Mouse (Mus musculus) midbrain, embryonic 12.5 days (tissue): ENCODE results near the gene Vmn2r30. TPM values are rescaled to one million over a fixed set of nuclear protein-coding genes. Genes with fewer than 3 reads are reported as not detected.
"Not testable (repeated sequence)": the region's sequence is repeated elsewhere in the genome, so short reads cannot be mapped to it uniquely, and the experiment has no call there.

Source experiments
- ATAC-seq: fragments of 200-750 bp; cut with Nextera tagmentation; 2 replicates; pipeline ENCODE4 v1.8.0; 2017; ENCODE audit warnings: low read depth, moderate TSS enrichment, moderate library complexity; ENCODE audit not compliant: low FRiP score
- H3K27ac ChIP-seq: fragments of 300-500 bp; sonication (generic); replicated peaks from 2 replicates; pipeline ENCODE4 v1.5.1; 2016; ENCODE audit warnings: mild to moderate bottlenecking
- H3K27me3 ChIP-seq: fragments of 300-500 bp; sonication (generic); 2 replicates; pipeline ENCODE4 v1.6.1; 2016; ENCODE audit warnings: mild to moderate bottlenecking
- H3K36me3 ChIP-seq: fragments of 300-500 bp; sonication (generic); 2 replicates; pipeline ENCODE4 v1.6.1; 2016
- H3K4me1 ChIP-seq: fragments of 300-500 bp; sonication (generic); 2 replicates; pipeline ENCODE4 v1.6.1; 2016
- H3K4me2 ChIP-seq: fragments of 300-500 bp; sonication (generic); replicated peaks from 2 replicates; pipeline ENCODE4 v1.6.1; 2016; ENCODE audit warnings: mild to moderate bottlenecking, moderate library complexity
- H3K4me3 ChIP-seq: fragments of 300-500 bp; sonication (generic); 2 replicates; pipeline ENCODE4 v1.5.1; 2016; ENCODE audit warnings: mild to moderate bottlenecking
- H3K9ac ChIP-seq: fragments of 300-500 bp; sonication (generic); replicated peaks from 2 replicates; pipeline ENCODE4 v1.6.1; 2016; ENCODE audit warnings: mild to moderate bottlenecking, moderate library complexity
- H3K9me3 ChIP-seq: fragments of 300-500 bp; sonication (generic); 2 replicates; pipeline ENCODE4 v1.6.1; 2016; ENCODE audit warnings: mild to moderate bottlenecking
- WGBS: fragments of 180-500 bp; shearing (Covaris S2); methylation state at CpG from one replicate; pipeline ENCODE4 v1.1.7; 2016; 5-methylcytosine and 5-hydroxymethylcytosine counted together
- microRNA-seq: library from miRNA; unstranded; fragments of <30 nt; microRNA quantifications from one replicate; pipeline ENCODE4, GENCODE M21; 2017
- polyA plus RNA-seq: library from polyadenylated mRNA; unstranded; fragments of >200 nt; fragmentation: Nextera tagmentation; extraction: Ambion mirVana; gene quantifications from 2 replicates; pipeline ENCODE4 v1.2.1, GENCODE M21; 2016

The Vmn2r30 gene
- not detected in 2 replicates for polyA plus RNA-seq

DNA sequence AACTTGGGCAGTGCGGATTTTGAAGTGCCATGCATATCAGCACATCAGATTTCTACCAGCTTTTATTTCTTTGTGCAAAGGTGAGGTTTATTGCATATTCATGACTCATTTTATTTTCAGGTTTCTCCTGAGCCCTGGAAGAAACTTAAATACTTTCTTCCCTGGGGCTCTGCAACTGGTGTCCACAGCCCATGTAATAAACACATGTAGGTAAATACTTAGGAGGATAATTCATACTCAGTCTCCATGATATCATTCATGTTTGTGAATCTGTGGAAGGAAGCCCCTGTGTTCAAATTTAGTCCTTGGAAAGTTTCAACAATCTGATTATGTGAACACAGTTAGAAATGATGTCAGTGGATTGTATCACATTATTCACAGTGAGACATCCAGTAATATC is at the start of gene Vmn2r30:
Gene Vmn2r30 (minus strand): TSS at position 101 of the 400 bp plus-strand sequence.
- ATAC-seq, H3K27ac ChIP-seq, H3K36me3 ChIP-seq, H3K27me3 ChIP-seq, H3K9ac ChIP-seq, H3K4me1 ChIP-seq, H3K9me3 ChIP-seq, H3K4me3 ChIP-seq, H3K4me2 ChIP-seq: not testable (repeated sequence)
- no CpG with 5 or more reads among the region's 1 CpGs for WGBS

- not testable (repeated sequence) for H3K36me3 ChIP-seq, H3K9ac ChIP-seq, H3K27ac ChIP-seq, ATAC-seq, H3K4me1 ChIP-seq, H3K9me3 ChIP-seq, H3K4me3 ChIP-seq, H3K4me2 ChIP-seq, H3K27me3 ChIP-seq
- WGBS, result 46% methylated on average over 12 of the region's 12 CpGs
Observed at GRCm38 (mm10) chr7:7374431-7374830, 37.0 kb upstream of the Vmn2r30 start, which contains the start of gene Gm45783. Gene Gm45783, minus strand, starts transcription at chr7:7374573.

GRCm38 (mm10) chr7:7295595-7295994 is 41.8 kb downstream of the Vmn2r30 start:
- no peak overlapping the region for H3K9ac ChIP-seq
- H3K4me3 ChIP-seq, result no peak overlapping the region
- no peak overlapping the region for H3K4me2 ChIP-seq
- no peaks in the 10 kb centered on the region; the same call in 1 of the 2 replicates for H3K4me1 ChIP-seq
- no peak for ATAC-seq
- 84% methylated on average over 16 of the region's 16 CpGs for whole genome bisulfite sequencing
- peaks cover 55% of the 10 kb centered on the region for H3K36me3 ChIP-seq
- no peaks in the 10 kb centered on the region for H3K9me3 ChIP-seq
- no peak overlapping the region for H3K27ac ChIP-seq
- no peaks in the 10 kb centered on the region for H3K27me3 ChIP-seq

GRCm38 (mm10) chr7:7281383-7281782 is 56.0 kb downstream of the Vmn2r30 start:
- no peak overlapping the region for H3K27ac ChIP-seq

DNA sequence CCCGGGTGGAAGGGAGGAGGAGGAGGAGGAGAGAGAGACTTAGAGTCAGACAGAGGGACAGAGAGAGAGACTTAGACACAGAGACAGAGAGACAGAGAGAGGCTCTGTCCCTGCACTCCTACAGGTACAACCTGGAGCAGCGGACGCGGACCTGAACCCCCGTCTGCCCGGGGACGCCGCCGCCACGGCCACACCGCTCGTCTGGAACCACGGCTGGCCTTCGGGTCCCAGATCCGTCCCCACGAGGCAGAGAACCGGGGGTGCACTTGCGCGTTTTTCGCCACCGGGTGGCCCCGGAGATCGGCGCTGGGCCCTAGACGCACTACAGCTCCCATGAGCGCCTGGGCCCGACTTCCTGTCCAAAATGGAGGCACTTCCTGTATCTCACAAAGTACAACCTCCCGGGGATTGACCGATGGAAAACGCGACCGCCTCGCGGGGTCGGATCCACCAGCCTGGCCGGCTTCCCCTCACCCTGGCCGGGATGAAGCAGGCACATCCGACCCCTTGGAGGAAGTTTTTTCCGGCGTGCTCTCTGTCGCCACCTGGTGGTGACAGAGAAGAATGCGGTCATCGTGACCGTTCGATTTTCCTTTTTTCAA is 59.3 kb downstream of the Vmn2r30 start, which contains the start of gene Gm45844:
Gene Gm45844 (minus strand): TSS at position 324 of the 602 bp plus-strand sequence.
- H3K9me3 ChIP-seq, H3K36me3 ChIP-seq, H3K4me1 ChIP-seq, H3K27me3 ChIP-seq, H3K9ac ChIP-seq: not testable (repeated sequence)
- ATAC-seq, result peak; percentile 99
- peak within 1 kb of the TSS; percentile 21 for H3K4me2 ChIP-seq
- 39% methylated on average over 45 of the region's 45 CpGs for WGBS
- peak within 1 kb of the TSS; percentile 35; the same call in 1 of the 2 replicates for H3K27ac ChIP-seq
- H3K4me3 ChIP-seq, result peak within 1 kb of the TSS; percentile 19

More at GRCm38 (mm10) chr7:7281383-7281782, 56.0 kb downstream of the Vmn2r30 start:
- no peak for ATAC-seq
- Histone ChIP-seq H3K27me3 (no peaks in the 10 kb centered on the region), H3K4me1 (no peaks in the 10 kb centered on the region), H3K9me3 (peaks cover 3% of the 10 kb centered on the region; the same call in 1 of the 2 replicates), H3K36me3 (peaks cover 29% of the 10 kb centered on the region), H3K4me3 (no peak overlapping the region), H3K9ac (no peak overlapping the region), H3K4me2 (no peak overlapping the region)
- WGBS, result 89% methylated on average over 1 of the region's 1 CpGs

- Histone ChIP-seq H3K4me3 (peak overlapping the region; percentile 19), H3K27ac (peak overlapping the region; percentile 35; the same call in 1 of the 2 replicates), H3K4me2 (peak overlapping the region; percentile 21)
- H3K9ac ChIP-seq, H3K36me3 ChIP-seq, H3K27me3 ChIP-seq, H3K9me3 ChIP-seq, H3K4me1 ChIP-seq: not testable (repeated sequence)
- WGBS, result 46% methylated on average over 24 of the region's 24 CpGs
- ATAC-seq, result peak; percentile 66
Observed at GRCm38 (mm10) chr7:7277556-7277955, 59.9 kb downstream of the Vmn2r30 start.

Small RNA genes within 50 kb of the gene (microRNA-seq; reads per million reads assigned to microRNA genes)
- gene Mir5620, result 1.2 reads per million

Other genes starting within 250 kb of the Vmn2r30 start
- gene Zfp954, start 216.1 kb downstream of the Vmn2r30 start, polyA plus RNA-seq, result 15.7 and 17.2 TPM in 2 replicates
- gene Zfp773, start 200.9 kb downstream of the Vmn2r30 start, polyA plus RNA-seq, result 12.1 and 14.9 TPM in 2 replicates
- gene Zfp418, start 166.3 kb downstream of the Vmn2r30 start, polyA plus RNA-seq, result 3.3 and 3.9 TPM in 2 replicates
- 9.4 and 9.7 TPM in 2 replicates for gene Zfp772, start 127.6 kb downstream of the Vmn2r30 start, polyA plus RNA-seq
- 0.37 and 0.65 TPM in 2 replicates for gene Vmn2r29, start 90.3 kb downstream of the Vmn2r30 start, polyA plus RNA-seq
- 3.3 and 3.8 TPM in 2 replicates for gene Gm45844, start 59.3 kb downstream of the Vmn2r30 start, polyA plus RNA-seq
- gene Clcn4, start 36.8 kb downstream of the Vmn2r30 start, polyA plus RNA-seq, result 90.2 and 90.9 TPM in 2 replicates
- not detected in 2 replicates for gene Gm45783, start 37.0 kb upstream of the Vmn2r30 start, polyA plus RNA-seq
- gene Vmn2r31, start 62.1 kb upstream of the Vmn2r30 start, polyA plus RNA-seq, result not detected in 2 replicates
- not detected in 2 replicates for gene Vmn2r32, start 142.4 kb upstream of the Vmn2r30 start, polyA plus RNA-seq
- gene Vmn2r33, start 229.2 kb upstream of the Vmn2r30 start, polyA plus RNA-seq, result not detected in 2 replicates